Mouse (Mus musculus) liver, embryonic 13.5 days (tissue): ENCODE results near the gene Pex14. TPM values are rescaled to one million over a fixed set of nuclear protein-coding genes. Genes with fewer than 3 reads are reported as not detected.
A peak's percentile ranks its signal among the peaks of the same experiment; 100 is the strongest.

Experiments
- ATAC-seq: fragments of 200-750 bp; cut with Nextera tagmentation; 2 replicates; pipeline ENCODE4 v1.8.0; 2017; ENCODE audit warnings: low read depth, mild to moderate bottlenecking, moderate number of reproducible peaks, moderate library complexity
- DNase-seq: peaks from one replicate; pipeline ENCODE4 v3.0.0; 2022
- H3K27ac ChIP-seq: fragments of 300-500 bp; sonication (generic); 2 replicates; pipeline ENCODE4 v1.5.1; 2015; ENCODE audit warnings: moderate library complexity, mild to moderate bottlenecking, inconsistent platforms
- H3K27me3 ChIP-seq: fragments of 300-500 bp; sonication (generic); 2 replicates; pipeline ENCODE4 v1.6.1; 2015; ENCODE audit warnings: mild to moderate bottlenecking, inconsistent platforms
- H3K36me3 ChIP-seq: fragments of 300-500 bp; sonication (generic); 2 replicates; pipeline ENCODE4 v1.6.1; 2015; ENCODE audit warnings: mild to moderate bottlenecking, inconsistent platforms
- H3K4me1 ChIP-seq: fragments of 300-500 bp; sonication (generic); replicated peaks from 2 replicates; pipeline ENCODE4 v1.6.1; 2015; ENCODE audit warnings: inconsistent platforms
- H3K4me2 ChIP-seq: fragments of 300-500 bp; sonication (generic); 2 replicates; pipeline ENCODE4 v1.6.1; 2015; ENCODE audit warnings: inconsistent platforms, mild to moderate bottlenecking, moderate library complexity
- H3K4me3 ChIP-seq: fragments of 300-500 bp; sonication (generic); replicated peaks from 2 replicates; pipeline ENCODE4 v1.5.1; 2015; ENCODE audit warnings: mild to moderate bottlenecking, inconsistent platforms
- H3K9ac ChIP-seq: fragments of 300-500 bp; sonication (generic); 2 replicates; pipeline ENCODE4 v1.6.1; 2015; ENCODE audit warnings: mild to moderate bottlenecking, inconsistent platforms
- H3K9me3 ChIP-seq: fragments of 300-500 bp; sonication (generic); replicated peaks from 2 replicates; pipeline ENCODE4 v1.6.1; 2016; ENCODE audit warnings: inconsistent platforms
- WGBS: fragments of 180-500 bp; shearing (Covaris S2); methylation state at CpG from one replicate; pipeline ENCODE4 v1.1.7; 2015; ENCODE audit not compliant: insufficient replicate concordance; 5-methylcytosine and 5-hydroxymethylcytosine counted together
- polyA plus RNA-seq: library from polyadenylated mRNA; unstranded; fragments of >200 nt; fragmentation: Nextera tagmentation; extraction: Ambion mirVana; gene quantifications from 2 replicates; pipeline ENCODE4 v1.2.1, GENCODE M21; 2015

Gene Pex14
- polyA plus RNA-seq, 1 experiment from 2014 or later = 27.7 TPM

DNA sequence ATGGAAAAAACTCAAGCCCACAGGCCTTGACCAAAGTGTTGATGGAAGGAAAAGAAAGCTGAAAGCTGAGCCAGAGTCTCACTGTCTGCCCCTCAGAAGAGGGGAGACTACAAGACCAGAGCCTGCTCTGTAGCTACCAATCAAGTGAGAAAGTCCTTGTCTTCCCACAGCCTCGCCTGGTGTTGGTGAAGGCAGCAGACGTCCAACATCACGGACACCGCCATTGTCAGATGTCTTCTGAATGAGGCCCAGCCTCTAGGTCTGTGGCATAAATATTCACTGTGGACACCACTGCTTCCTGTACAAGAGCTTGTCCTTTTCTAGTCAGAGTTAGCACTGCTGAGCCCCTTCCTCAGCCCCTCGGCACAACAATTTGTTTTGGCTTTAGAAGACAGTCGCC, 80.2 kb downstream of the Pex14 start:
- no peak overlapping the region for H3K9ac ChIP-seq
- H3K27ac ChIP-seq = no peak overlapping the region
- H3K27me3 ChIP-seq = no peaks in the 10 kb centered on the region
- no peak for DNase-seq
- 75% methylated on average over 6 of the region's 6 CpGs for WGBS
- H3K36me3 ChIP-seq = 0 out of 2 replicates have a peak, but pooled peaks cover 2% of the 10 kb centered on the region
- H3K4me2 ChIP-seq = no peak overlapping the region
- no peaks in the 10 kb centered on the region for H3K9me3 ChIP-seq
- no peak for ATAC-seq
- H3K4me3 ChIP-seq = no peak overlapping the region
- peaks cover under 1% of the 10 kb centered on the region for H3K4me1 ChIP-seq

DNA sequence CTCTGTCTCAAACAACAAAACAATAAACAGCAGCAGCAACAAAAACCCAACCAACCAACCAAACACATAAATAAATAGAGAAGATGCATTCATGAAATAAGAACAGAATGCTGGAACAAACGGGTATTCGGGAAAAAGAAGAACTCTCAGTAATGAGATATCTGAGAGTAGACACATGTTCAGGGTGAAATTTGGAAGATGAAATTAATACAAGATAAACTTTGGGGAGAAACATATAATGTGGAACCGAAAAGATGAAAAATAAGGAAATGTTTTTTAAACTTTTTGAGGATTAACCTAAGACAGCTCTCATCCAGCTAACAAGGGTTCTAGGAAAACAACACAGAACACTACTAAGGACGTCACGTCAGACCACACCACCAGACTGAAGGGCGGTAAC, 92.9 kb downstream of the Pex14 start:
- no peaks in the 10 kb centered on the region for H3K36me3 ChIP-seq
- DNase-seq = no peak
- ATAC-seq = no peak
- no peaks in the 10 kb centered on the region for H3K27me3 ChIP-seq
- H3K9ac ChIP-seq = no peak overlapping the region
- no peak overlapping the region for H3K27ac ChIP-seq
- H3K4me3 ChIP-seq = no peak overlapping the region
- no peak overlapping the region for H3K4me2 ChIP-seq
- H3K4me1 ChIP-seq = peaks cover 5% of the 10 kb centered on the region
- H3K9me3 ChIP-seq = no peaks in the 10 kb centered on the region
- WGBS = 75% methylated on average over 6 of the region's 6 CpGs

DNA sequence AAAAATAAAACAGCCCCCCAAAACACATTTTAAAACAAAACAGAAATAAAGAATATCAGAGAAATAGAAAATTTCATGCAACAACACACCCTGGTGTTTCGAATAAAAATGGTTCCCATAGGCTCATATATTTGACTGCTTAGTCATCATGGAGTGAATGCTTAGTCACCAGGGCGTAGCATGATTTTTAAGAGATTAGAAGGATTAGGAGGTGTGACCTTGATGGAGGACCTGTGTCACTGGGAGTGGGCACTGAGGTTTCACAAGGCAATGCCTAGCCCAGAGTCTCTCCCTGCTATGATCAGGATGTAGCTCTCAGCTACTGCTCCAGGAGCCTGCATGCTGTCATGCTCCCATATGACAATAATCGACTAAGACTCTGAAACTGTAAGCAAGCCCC, 93.6 kb downstream of the Pex14 start:
- H3K4me1 ChIP-seq = peaks cover 5% of the 10 kb centered on the region
- H3K36me3 ChIP-seq = no peaks in the 10 kb centered on the region
- no peak overlapping the region for H3K4me3 ChIP-seq
- 74% methylated on average over 3 of the region's 3 CpGs for WGBS
- H3K9me3 ChIP-seq = no peaks in the 10 kb centered on the region
- DNase-seq (no peak), ATAC-seq (no peak)
- H3K4me2 ChIP-seq = no peak overlapping the region
- H3K9ac ChIP-seq = no peak overlapping the region
- no peak overlapping the region for H3K27ac ChIP-seq
- H3K27me3 ChIP-seq = no peaks in the 10 kb centered on the region

DNA sequence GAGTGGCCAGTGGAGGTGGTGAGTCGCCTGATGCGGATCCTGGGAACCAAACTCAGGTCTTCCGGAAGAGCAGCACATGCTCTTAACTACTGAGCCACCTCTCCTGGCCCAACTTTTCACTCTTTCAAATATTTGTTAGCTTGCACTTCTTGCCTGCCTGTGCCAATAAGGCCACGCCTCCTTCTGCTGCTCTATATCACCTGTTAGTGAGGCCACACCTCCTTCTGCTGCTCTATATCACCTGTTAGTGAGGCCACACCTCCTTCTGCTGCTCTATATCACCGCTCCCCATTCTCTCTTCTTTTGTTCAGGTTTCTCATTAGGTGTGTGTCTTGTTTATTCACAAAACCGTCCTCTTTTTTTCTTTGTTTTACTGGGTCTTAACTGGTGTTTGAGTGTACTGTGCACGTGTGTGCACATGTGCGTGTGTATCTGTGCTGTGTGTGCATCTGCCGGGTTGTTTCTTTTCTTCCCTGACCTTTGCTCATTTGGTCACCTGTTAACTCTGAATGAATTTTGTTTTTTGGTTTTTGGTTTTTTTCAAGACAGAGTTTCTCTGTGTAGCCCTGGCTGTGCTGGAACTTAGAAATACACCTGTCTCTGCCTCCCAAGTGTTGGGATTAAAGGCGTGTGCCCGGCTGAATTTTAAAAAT, 97.1 kb downstream of the Pex14 start:
- 0 out of 2 replicates have a peak, but pooled peaks cover 5% of the 10 kb centered on the region for H3K36me3 ChIP-seq
- no peak overlapping the region for H3K27ac ChIP-seq
- no peak overlapping the region for H3K4me3 ChIP-seq
- H3K27me3 ChIP-seq = no peaks in the 10 kb centered on the region
- 78% methylated on average over 11 of the region's 11 CpGs for WGBS
- DNase-seq (no peak), ATAC-seq (no peak)
- H3K9ac ChIP-seq = no peak overlapping the region
- H3K9me3 ChIP-seq = no peaks in the 10 kb centered on the region
- peaks cover 5% of the 10 kb centered on the region for H3K4me1 ChIP-seq
- H3K4me2 ChIP-seq = no peak overlapping the region

DNA sequence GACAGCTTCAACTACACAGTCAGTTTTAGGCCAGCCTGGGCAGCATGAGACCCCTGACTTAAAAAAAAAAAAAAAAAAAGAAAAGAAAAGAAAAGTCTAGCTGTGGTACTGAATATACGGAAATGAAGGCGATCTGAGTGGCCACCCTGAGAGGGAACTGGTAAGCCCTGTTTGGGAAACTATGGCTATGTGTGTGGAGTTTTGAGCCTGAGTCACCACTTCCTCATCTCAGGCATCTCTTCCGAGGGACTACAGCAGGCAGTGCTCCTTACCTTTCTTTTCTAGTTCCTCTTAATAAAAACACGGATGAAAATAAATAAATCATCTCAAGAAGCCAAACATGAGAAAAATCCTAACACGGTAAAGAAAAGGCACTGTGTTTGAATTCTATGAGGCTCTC, 98.2 kb downstream of the Pex14 start:
- Histone ChIP-seq H3K4me2 (no peak overlapping the region), H3K27ac (no peak overlapping the region), H3K27me3 (no peaks in the 10 kb centered on the region), H3K4me3 (no peak overlapping the region), H3K9ac (no peak overlapping the region), H3K4me1 (peaks cover 5% of the 10 kb centered on the region), H3K9me3 (no peaks in the 10 kb centered on the region), H3K36me3 (0 out of 2 replicates have a peak, but pooled peaks cover 5% of the 10 kb centered on the region)
- DNase-seq (no peak), ATAC-seq (no peak)
- 62% methylated on average over 5 of the region's 5 CpGs for WGBS

DNA sequence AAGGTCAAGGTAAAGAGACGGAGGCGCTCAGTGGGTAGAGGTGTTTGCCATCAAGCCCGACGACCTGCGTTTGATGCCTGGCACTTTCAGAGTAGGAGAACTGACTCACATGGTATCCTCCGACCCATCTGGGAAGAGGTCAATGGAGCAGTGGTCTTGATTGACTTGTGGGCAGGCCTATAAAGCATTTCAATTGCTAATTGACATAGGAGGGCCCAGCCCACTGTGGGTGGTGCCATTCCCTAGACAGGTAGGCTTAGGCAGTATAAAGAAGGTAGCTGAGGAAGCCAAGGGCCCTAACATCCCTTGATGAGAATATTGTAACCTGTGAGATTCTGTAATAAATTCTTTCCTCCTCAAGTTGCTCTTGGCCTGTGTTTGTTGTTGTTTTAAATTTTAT, 98.9 kb downstream of the Pex14 start:
- DNase-seq = no peak
- Histone ChIP-seq H3K36me3 (0 out of 2 replicates have a peak, but pooled peaks cover 5% of the 10 kb centered on the region), H3K4me3 (no peak overlapping the region), H3K9ac (no peak overlapping the region), H3K4me2 (no peak overlapping the region), H3K27me3 (no peaks in the 10 kb centered on the region), H3K4me1 (no peaks in the 10 kb centered on the region), H3K27ac (no peak overlapping the region), H3K9me3 (no peaks in the 10 kb centered on the region)
- no peak for ATAC-seq
- WGBS = 83% methylated on average over 6 of the region's 6 CpGs

DNA sequence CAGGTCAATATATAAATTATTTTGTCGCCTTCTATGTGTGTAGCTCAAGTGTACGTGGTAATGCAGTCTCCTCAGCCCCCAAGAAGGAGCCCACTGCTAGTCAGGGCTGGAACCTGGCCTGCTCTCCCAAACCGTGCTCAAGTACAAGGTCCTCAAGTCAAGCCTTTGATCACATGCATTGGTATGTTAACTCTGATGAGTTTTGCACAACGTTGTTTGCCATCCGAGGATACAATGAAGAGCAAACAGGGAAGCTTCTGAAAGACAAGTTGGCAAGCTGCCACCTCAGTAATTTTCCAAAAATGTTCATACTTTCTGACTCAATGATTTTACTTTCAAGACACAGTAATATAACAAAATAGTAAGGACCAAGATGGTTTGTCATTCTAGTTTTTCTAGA, 105.7 kb downstream of the Pex14 start:
- H3K36me3 ChIP-seq = no peaks in the 10 kb centered on the region
- 0 out of 2 replicates have a peak, but pooled peaks cover 2% of the 10 kb centered on the region for H3K4me1 ChIP-seq
- H3K27me3 ChIP-seq = no peaks in the 10 kb centered on the region
- ATAC-seq (no peak), DNase-seq (no peak)
- no peaks in the 10 kb centered on the region for H3K9me3 ChIP-seq
- no peak overlapping the region for H3K27ac ChIP-seq
- H3K4me2 ChIP-seq = no peak overlapping the region
- 72% methylated on average over 5 of the region's 5 CpGs for WGBS
- H3K9ac ChIP-seq = no peak overlapping the region
- H3K4me3 ChIP-seq = no peak overlapping the region

DNA sequence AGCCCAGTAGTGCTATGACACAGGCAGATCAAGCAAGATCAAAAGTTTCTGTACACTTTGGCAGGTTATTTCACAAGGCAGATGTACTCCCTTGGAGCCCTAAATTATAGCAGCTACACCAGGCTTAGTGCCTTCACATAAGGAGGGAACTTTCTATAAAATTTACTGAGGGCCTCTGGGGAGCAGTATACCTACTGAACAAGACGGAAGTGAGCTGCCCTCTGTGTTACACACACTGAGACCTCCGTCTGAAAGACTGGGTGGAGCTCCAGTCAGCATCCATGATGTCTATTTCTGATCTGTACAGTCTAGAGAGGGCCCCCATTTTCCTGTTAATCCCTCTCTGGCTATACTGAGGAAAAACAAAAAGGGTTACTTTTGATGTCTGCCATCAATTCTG, 109.6 kb downstream of the Pex14 start:
- Histone ChIP-seq H3K4me3 (no peak overlapping the region), H3K4me1 (peaks cover 29% of the 10 kb centered on the region), H3K27me3 (no peaks in the 10 kb centered on the region), H3K9ac (no peak overlapping the region), H3K4me2 (no peak overlapping the region), H3K36me3 (no peaks in the 10 kb centered on the region), H3K9me3 (no peaks in the 10 kb centered on the region), H3K27ac (no peak overlapping the region)
- DNase-seq = no peak
- ATAC-seq = no peak
- WGBS = 55% methylated on average over 2 of the region's 2 CpGs

DNA sequence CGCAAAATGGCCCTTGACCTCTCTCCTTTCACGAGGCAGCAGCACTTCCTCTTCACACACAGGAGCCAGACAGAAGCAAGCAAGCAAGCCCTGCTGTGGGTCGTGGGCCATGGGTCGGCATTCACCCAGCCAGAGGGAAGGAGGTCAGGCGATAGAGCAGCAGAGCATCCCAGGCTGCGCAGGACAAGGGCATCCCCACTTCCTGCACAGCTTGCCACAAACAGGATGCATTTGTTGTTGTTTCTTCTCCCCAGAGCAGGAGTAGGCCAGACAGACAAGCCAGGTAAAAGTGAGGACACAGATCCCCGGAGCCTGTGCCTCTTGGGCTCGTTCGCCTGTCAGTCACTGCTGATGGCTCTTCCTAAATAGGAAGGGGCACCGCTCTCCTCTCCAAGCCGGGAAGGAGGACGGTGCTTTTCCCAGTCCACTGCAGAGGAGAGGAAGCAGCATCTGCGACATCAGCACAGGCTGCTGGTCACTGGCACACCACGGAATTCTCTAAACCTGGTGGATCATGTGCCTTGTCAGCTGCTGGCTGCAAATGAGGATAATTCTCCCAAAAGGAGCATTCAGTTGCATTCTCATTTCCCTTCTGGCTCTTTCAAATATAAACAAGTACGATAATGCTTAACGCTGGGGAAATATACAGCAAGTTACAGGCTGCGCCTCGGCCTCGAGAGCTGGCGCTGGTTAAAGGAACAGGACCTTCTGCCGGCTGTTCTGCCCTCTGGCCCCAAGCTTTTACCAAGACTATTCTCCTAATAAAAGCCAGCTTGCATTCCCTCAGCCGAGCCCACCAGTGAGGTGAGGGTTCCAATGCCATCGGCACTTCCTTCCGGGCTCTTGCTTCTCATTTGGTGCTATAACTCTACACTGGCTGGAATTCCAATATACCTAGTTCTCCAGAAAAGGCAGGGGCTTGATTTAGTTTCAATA, 113.9 kb downstream of the Pex14 start:
- H3K4me3 ChIP-seq = no peak overlapping the region
- no peak overlapping the region; the same call in 1 of the 2 replicates for H3K27ac ChIP-seq
- 64% methylated on average over 24 of the region's 24 CpGs for WGBS

DNA sequence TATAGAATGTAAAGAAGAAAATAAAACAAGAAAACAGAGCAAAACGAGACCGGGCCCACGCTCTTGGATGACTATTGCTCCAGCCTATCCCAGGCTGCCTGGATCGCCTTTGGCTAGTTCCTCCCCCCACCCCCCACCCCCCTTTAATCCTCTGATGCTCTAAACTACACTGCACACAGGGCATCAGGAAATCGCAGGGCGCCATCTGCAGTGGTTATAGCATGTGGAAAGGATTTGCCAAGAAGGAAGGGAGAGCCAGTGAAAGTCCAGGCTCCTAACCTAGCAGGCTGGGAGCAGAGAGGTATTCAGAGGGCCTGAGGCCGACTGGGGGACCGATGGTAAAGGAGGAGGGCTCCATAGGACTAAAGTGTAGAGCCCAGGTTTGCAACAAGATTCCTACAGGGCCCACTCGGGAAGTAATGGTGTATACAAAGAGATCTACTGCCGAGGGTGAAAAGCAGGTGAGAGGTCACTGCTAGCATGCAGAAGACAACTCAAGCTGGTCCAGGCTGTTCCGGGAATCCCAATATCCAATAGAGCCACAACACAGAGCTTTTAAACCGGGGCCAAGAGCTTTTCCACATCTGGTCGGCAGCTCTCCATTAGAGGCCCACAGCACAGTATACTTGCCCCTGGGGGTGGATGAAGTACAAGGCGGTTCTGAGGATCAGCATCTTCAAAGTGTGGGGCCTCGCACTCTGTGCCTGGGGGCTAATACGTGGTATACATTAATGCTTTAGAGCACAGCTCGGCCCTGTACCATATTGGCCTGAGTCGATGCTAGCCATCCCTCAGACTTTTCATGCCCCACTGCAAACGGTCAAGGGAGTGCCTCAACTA, 114.8 kb downstream of the Pex14 start:
- ATAC-seq = no peak
- no peak for DNase-seq
- Histone ChIP-seq H3K9ac (no peak overlapping the region), H3K4me1 (peaks cover 30% of the 10 kb centered on the region), H3K36me3 (peaks cover 11% of the 10 kb centered on the region; the same call in 1 of the 2 replicates), H3K4me2 (no peak overlapping the region), H3K4me3 (no peak overlapping the region), H3K27ac (no peak overlapping the region), H3K9me3 (no peaks in the 10 kb centered on the region), H3K27me3 (no peaks in the 10 kb centered on the region)
- 79% methylated on average over 19 of the region's 19 CpGs for WGBS

More for the DNA sequence above, 113.9 kb downstream of the Pex14 start:
- H3K27me3 ChIP-seq = no peaks in the 10 kb centered on the region
- peaks cover 11% of the 10 kb centered on the region; the same call in 1 of the 2 replicates for H3K36me3 ChIP-seq
- DNase-seq (no peak), ATAC-seq (peak; percentile 19; the same call in 1 of the 2 replicates)
- H3K9ac ChIP-seq = no peak overlapping the region
- no peaks in the 10 kb centered on the region for H3K9me3 ChIP-seq
- peaks cover 30% of the 10 kb centered on the region for H3K4me1 ChIP-seq
- H3K4me2 ChIP-seq = no peak overlapping the region

DNA sequence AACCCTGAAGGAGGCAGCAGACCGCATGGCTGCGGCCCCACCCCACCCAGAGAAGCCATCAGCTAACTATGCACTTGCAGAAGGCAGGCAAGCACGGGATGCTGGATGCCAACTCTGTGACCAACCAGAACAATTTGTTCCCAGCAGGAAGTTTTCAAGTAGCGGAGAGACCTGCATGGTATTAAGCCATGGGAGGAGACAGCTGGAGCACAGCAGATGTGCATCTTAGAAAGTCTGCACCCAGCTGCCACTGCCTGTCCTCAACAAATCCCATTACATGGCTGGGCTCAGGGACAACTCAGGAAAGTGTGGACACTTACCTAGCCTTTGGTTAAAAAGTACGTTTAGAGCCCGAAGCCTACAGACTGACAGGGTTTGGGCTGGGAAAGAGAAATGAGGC, 117.4 kb downstream of the Pex14 start:
- Histone ChIP-seq H3K4me1 (peaks cover 28% of the 10 kb centered on the region), H3K4me3 (no peak overlapping the region), H3K27me3 (no peaks in the 10 kb centered on the region), H3K36me3 (peaks cover 11% of the 10 kb centered on the region; the same call in 1 of the 2 replicates), H3K9me3 (no peaks in the 10 kb centered on the region), H3K4me2 (no peak overlapping the region), H3K27ac (no peak overlapping the region), H3K9ac (no peak overlapping the region)
- 79% methylated on average over 6 of the region's 6 CpGs for WGBS
- ATAC-seq (no peak), DNase-seq (no peak)
